Mouse (Mus musculus): Measurements from ENCODE around the gene Rpl13. TPM values are rescaled to one million over a fixed set of nuclear protein-coding genes. Genes with fewer than 3 reads are reported as not detected.
A peak's percentile ranks its signal among the peaks of the same experiment; 100 is the strongest.

Rpl13 gene
- polyA plus RNA-seq, 1 experiment from 2014 or later = 1,722 TPM

- no peak overlapping the region for H3K27ac ChIP-seq (ENCODE audit: low read depth)
- no peaks in the 10 kb centered on the region for H3K36me3 ChIP-seq (ENCODE audit: insufficient read depth)
- H3K9me3 ChIP-seq (ENCODE audit: low read depth, low read length) = no peaks in the 10 kb centered on the region
- peaks cover 2% of the 10 kb centered on the region; the same call in 1 of the 2 replicates for H3K4me1 ChIP-seq (ENCODE audit: insufficient read depth)
- 19% methylated on average over 7 of the region's 7 CpGs for WGBS
- no peak for ATAC-seq (ENCODE audit: insufficient read depth)
- no peak overlapping the region for H3K4me3 ChIP-seq (ENCODE audit: low read depth, low read length)
- H3K9ac ChIP-seq = no peak overlapping the region
- H3K27me3 ChIP-seq (ENCODE audit: insufficient read depth, low read length) = no peaks in the 10 kb centered on the region
- H3K4me2 ChIP-seq = no peak overlapping the region
- no peak for TF ChIP-seq CTCF (IDR thresholded peaks at IDR 0.05; ENCODE audit: low read depth)
- no peak for DNase-seq
Measured at GRCm38 (mm10) chr8:123135406-123135805, 33.3 kb downstream of the Rpl13 start.

GRCm38 (mm10) chr8:123135806-123136205 lies 33.7 kb downstream of the Rpl13 start:
- DNase-seq = no peak
- Histone ChIP-seq H3K27me3 (ENCODE audit: insufficient read depth, low read length) (no peaks in the 10 kb centered on the region), H3K4me3 (ENCODE audit: low read depth, low read length) (no peak overlapping the region), H3K9me3 (ENCODE audit: low read depth, low read length) (no peaks in the 10 kb centered on the region), H3K4me1 (ENCODE audit: insufficient read depth) (peaks cover 2% of the 10 kb centered on the region; the same call in 1 of the 2 replicates), H3K27ac (ENCODE audit: low read depth) (no peak overlapping the region), H3K9ac (no peak overlapping the region), H3K36me3 (ENCODE audit: insufficient read depth) (no peaks in the 10 kb centered on the region), H3K4me2 (no peak overlapping the region)
- TF ChIP-seq CTCF (IDR thresholded peaks at IDR 0.05; ENCODE audit: low read depth) = no peak
- no peak for ATAC-seq (ENCODE audit: insufficient read depth)
- 46% methylated on average over 9 of the region's 9 CpGs for WGBS

- ATAC-seq (ENCODE audit: insufficient read depth) (no peak), DNase-seq (no peak)
- no peak overlapping the region for H3K9ac ChIP-seq
- no peaks in the 10 kb centered on the region for H3K9me3 ChIP-seq (ENCODE audit: low read depth, low read length)
- H3K4me2 ChIP-seq = no peak overlapping the region
- no peaks in the 10 kb centered on the region for H3K27me3 ChIP-seq (ENCODE audit: insufficient read depth, low read length)
- TF ChIP-seq CTCF (IDR thresholded peaks at IDR 0.05; ENCODE audit: low read depth) = no peak
- H3K4me1 ChIP-seq (ENCODE audit: insufficient read depth) = peaks cover 2% of the 10 kb centered on the region; the same call in 1 of the 2 replicates
- H3K4me3 ChIP-seq (ENCODE audit: low read depth, low read length) = no peak overlapping the region
- H3K27ac ChIP-seq (ENCODE audit: low read depth) = no peak overlapping the region
- WGBS = 67% methylated on average over 9 of the region's 9 CpGs
- no peaks in the 10 kb centered on the region for H3K36me3 ChIP-seq (ENCODE audit: insufficient read depth)
Measured at GRCm38 (mm10) chr8:123136287-123136686, 34.1 kb downstream of the Rpl13 start.

GRCm38 (mm10) chr8:123137645-123138077 lies 35.5 kb downstream of the Rpl13 start:
- Histone ChIP-seq H3K4me2 (no peak overlapping the region), H3K9ac (0 out of 2 replicates have a peak overlapping the region, but pooled peaks have one; percentile 17), H3K9me3 (ENCODE audit: low read depth, low read length) (no peaks in the 10 kb centered on the region), H3K27ac (ENCODE audit: low read depth) (peak overlapping the region; percentile 76), H3K27me3 (ENCODE audit: insufficient read depth, low read length) (no peaks in the 10 kb centered on the region), H3K36me3 (ENCODE audit: insufficient read depth) (no peaks in the 10 kb centered on the region), H3K4me3 (ENCODE audit: low read depth, low read length) (no peak overlapping the region), H3K4me1 (ENCODE audit: insufficient read depth) (peaks cover 7% of the 10 kb centered on the region)
- ATAC-seq (ENCODE audit: insufficient read depth) (peak; percentile 89), DNase-seq (peak; percentile 88)
- 4% methylated on average over 2 of the region's 2 CpGs for WGBS
- no peak for TF ChIP-seq CTCF (IDR thresholded peaks at IDR 0.05; ENCODE audit: low read depth)

- H3K9me3 ChIP-seq (ENCODE audit: low read depth, low read length) = no peaks in the 10 kb centered on the region
- H3K4me2 ChIP-seq = no peak overlapping the region
- 53% methylated on average over 4 of the region's 4 CpGs for WGBS
- no peaks in the 10 kb centered on the region for H3K27me3 ChIP-seq (ENCODE audit: insufficient read depth, low read length)
- peaks cover 9% of the 10 kb centered on the region for H3K4me1 ChIP-seq (ENCODE audit: insufficient read depth)
- H3K27ac ChIP-seq (ENCODE audit: low read depth) = no peak overlapping the region
- no peak overlapping the region for H3K9ac ChIP-seq
- TF ChIP-seq CTCF (IDR thresholded peaks at IDR 0.05; ENCODE audit: low read depth) = no peak
- H3K4me3 ChIP-seq (ENCODE audit: low read depth, low read length) = no peak overlapping the region
- DNase-seq (no peak), ATAC-seq (ENCODE audit: insufficient read depth) (no peak)
- H3K36me3 ChIP-seq (ENCODE audit: insufficient read depth) = no peaks in the 10 kb centered on the region
Measured at GRCm38 (mm10) chr8:123138741-123139140, 36.6 kb downstream of the Rpl13 start.

GRCm38 (mm10) chr8:123141741-123142462 lies 39.8 kb downstream of the Rpl13 start:
- Histone ChIP-seq H3K36me3 (ENCODE audit: insufficient read depth) (no peaks in the 10 kb centered on the region), H3K9ac (no peak overlapping the region), H3K4me2 (no peak overlapping the region), H3K9me3 (ENCODE audit: low read depth, low read length) (no peaks in the 10 kb centered on the region), H3K4me3 (ENCODE audit: low read depth, low read length) (no peak overlapping the region), H3K27me3 (ENCODE audit: insufficient read depth, low read length) (no peaks in the 10 kb centered on the region), H3K4me1 (ENCODE audit: insufficient read depth) (peaks cover 9% of the 10 kb centered on the region), H3K27ac (ENCODE audit: low read depth) (peak overlapping the region; percentile 90)
- ATAC-seq (ENCODE audit: insufficient read depth) = peak; percentile 59
- TF ChIP-seq CTCF (IDR thresholded peaks at IDR 0.05; ENCODE audit: low read depth) = no peak
- peak; percentile 99 for DNase-seq
- 55% methylated on average over 14 of the region's 14 CpGs for whole genome bisulfite sequencing

- Histone ChIP-seq H3K36me3 (ENCODE audit: insufficient read depth) (no peaks in the 10 kb centered on the region), H3K4me2 (no peak overlapping the region), H3K9me3 (ENCODE audit: low read depth, low read length) (no peaks in the 10 kb centered on the region), H3K4me1 (ENCODE audit: insufficient read depth) (peaks cover 7% of the 10 kb centered on the region), H3K27me3 (ENCODE audit: insufficient read depth, low read length) (no peaks in the 10 kb centered on the region), H3K9ac (no peak overlapping the region), H3K27ac (ENCODE audit: low read depth) (peak overlapping the region; percentile 26; the same call in 1 of the 2 replicates), H3K4me3 (ENCODE audit: low read depth, low read length) (no peak overlapping the region)
- WGBS = 51% methylated on average over 6 of the region's 6 CpGs
- no peak for ATAC-seq (ENCODE audit: insufficient read depth)
- peak; percentile 80 for DNase-seq
- peak; percentile 61 for TF ChIP-seq CTCF (IDR thresholded peaks at IDR 0.05; ENCODE audit: low read depth)
Measured at GRCm38 (mm10) chr8:123145279-123145678, 43.1 kb downstream of the Rpl13 start.

All from lung, embryonic 14.5 days (tissue).